Mouse (Mus musculus) limb, embryonic 14.5 days (tissue): Measurements from ENCODE around the gene Yy1. TPM values are rescaled to one million over a fixed set of nuclear protein-coding genes. Genes with fewer than 3 reads are reported as not detected.

ENCODE experiments used
- ATAC-seq: fragments of 200-750 bp; cut with Nextera tagmentation; 2 replicates; pipeline ENCODE4 v1.8.0; 2017; ENCODE audit warnings: low read depth, moderate number of reproducible peaks, moderate TSS enrichment; ENCODE audit not compliant: low FRiP score
- DNase-seq: peaks from one replicate; pipeline ENCODE4 v3.0.0-alpha.2; 2015; ENCODE audit warnings: low spot score
- H3K27ac ChIP-seq: fragments of 300-500 bp; sonication (generic); replicated peaks from 2 replicates; pipeline ENCODE4 v1.5.1; 2014; ENCODE audit warnings: low read depth, mild to moderate bottlenecking, low read length, moderate library complexity, mixed read lengths
- H3K27me3 ChIP-seq: fragments of 300-500 bp; sonication (generic); 2 replicates; pipeline ENCODE4 v1.6.1; 2014; ENCODE audit warnings: low read length, mixed read lengths; ENCODE audit not compliant: control insufficient read depth, insufficient read depth
- H3K36me3 ChIP-seq: fragments of 300-500 bp; sonication (generic); 2 replicates; pipeline ENCODE4 v1.6.1; 2014; ENCODE audit warnings: mild to moderate bottlenecking, low read length, moderate library complexity, mixed read lengths; ENCODE audit not compliant: control insufficient read depth, insufficient read depth
- H3K4me1 ChIP-seq: fragments of 300-500 bp; sonication (generic); 2 replicates; pipeline ENCODE4 v1.6.1; 2014; ENCODE audit warnings: antibody characterized with exemption, low read length, mixed read lengths; ENCODE audit not compliant: control insufficient read depth, insufficient read depth
- H3K4me2 ChIP-seq: fragments of 300-500 bp; sonication (generic); replicated peaks from 2 replicates; pipeline ENCODE4 v1.6.1; 2014; ENCODE audit warnings: low read depth, mild to moderate bottlenecking, low read length, moderate library complexity; ENCODE audit not compliant: severe bottlenecking
- H3K4me3 ChIP-seq: fragments of 300-500 bp; sonication (generic); replicated peaks from 2 replicates; pipeline ENCODE4 v1.5.1; 2014; ENCODE audit warnings: low read length
- H3K9ac ChIP-seq: fragments of 300-500 bp; sonication (generic); 2 replicates; pipeline ENCODE4 v1.6.1; 2014; ENCODE audit warnings: mild to moderate bottlenecking, low read depth, low read length, moderate library complexity; ENCODE audit not compliant: severe bottlenecking
- H3K9me3 ChIP-seq: fragments of 300-500 bp; sonication (generic); 2 replicates; pipeline ENCODE4 v1.6.1; 2016; ENCODE audit warnings: low read length; ENCODE audit not compliant: control insufficient read depth
- POLR2A ChIP-seq: fragments of 200-500 bp; IDR thresholded peaks from 2 replicates; pipeline ENCODE4 v1.8.0; 2012; ENCODE audit warnings: inconsistent platforms, mild to moderate bottlenecking, moderate library complexity, borderline replicate concordance; ENCODE audit not compliant: insufficient read depth, insufficient read length; ENCODE audit errors: extremely low read depth
- WGBS: fragments of 180-500 bp; shearing (Covaris S2); extraction: QIAGEN DNeasy Blood & Tissue Kit; methylation state at CpG from one replicate; pipeline ENCODE4 v1.1.7; 2014; 5-methylcytosine and 5-hydroxymethylcytosine counted together
- polyA plus RNA-seq, 2 experiments: library from polyadenylated mRNA; depleted of rRNA in 1 of 2; stranded (reverse) in 1 of 2; unstranded in 1 of 2; fragments of >200 nt; fragmentation: Nextera tagmentation in 1 of 2; extraction: Ambion mirVana in 1 of 2; gene quantifications; 2 replicates each; pipeline versions ENCODE4 v1.2.1 to v1.2.3; 2012 to 2014

Gene Yy1
- 32.2 and 35.4 TPM in 2 replicates for polyA plus RNA-seq (2012; rRNA removed)
- polyA plus RNA-seq (2014; fragmentation: Nextera tagmentation; extraction: Ambion mirVana), result 22.2 and 24.0 TPM in 2 replicates

- no peaks in the 10 kb centered on the region for H3K27me3 ChIP-seq
- peak within 1 kb of the TSS; percentile 98 for H3K27ac ChIP-seq
- ATAC-seq (peak; percentile 93), DNase-seq (peak; percentile 98)
- H3K4me1 ChIP-seq, result peaks cover 11% of the 10 kb centered on the region
- H3K9ac ChIP-seq, result peak within 1 kb of the TSS; percentile 90
- WGBS, result 1% methylated on average over 30 of the region's 127 CpGs
- TF ChIP-seq POLR2A, result peak; percentile 59; the same call in 1 of the 2 replicates
- H3K4me2 ChIP-seq, result peak within 1 kb of the TSS; percentile 60
- no peaks in the 10 kb centered on the region for H3K9me3 ChIP-seq
- no peaks in the 10 kb centered on the region for H3K36me3 ChIP-seq
- peak within 1 kb of the TSS; percentile 99 for H3K4me3 ChIP-seq
Observed at GRCm38 (mm10) chr12:108792546-108793452, at the start of gene Yy1. TSS of gene Yy1 (plus strand) at chr12:108792973.

GRCm38 (mm10) chr12:108745990-108746389, 46.8 kb upstream of the Yy1 start:
- DNase-seq (no peak), ATAC-seq (no peak)
- H3K27ac ChIP-seq, result no peak overlapping the region
- H3K4me3 ChIP-seq, result no peak overlapping the region
- H3K4me1 ChIP-seq, result no peaks in the 10 kb centered on the region
- H3K9me3 ChIP-seq, result no peaks in the 10 kb centered on the region
- H3K9ac ChIP-seq, result no peak overlapping the region
- TF ChIP-seq POLR2A, result no peak
- no peaks in the 10 kb centered on the region for H3K27me3 ChIP-seq
- H3K36me3 ChIP-seq, result no peaks in the 10 kb centered on the region
- no peak overlapping the region for H3K4me2 ChIP-seq

- ATAC-seq, result no peak
- WGBS, result 74% methylated on average over 6 of the region's 6 CpGs
- Histone ChIP-seq H3K36me3 (no peaks in the 10 kb centered on the region), H3K4me2 (no peak overlapping the region), H3K27me3 (no peaks in the 10 kb centered on the region), H3K4me3 (no peak overlapping the region), H3K9me3 (no peaks in the 10 kb centered on the region), H3K9ac (no peak overlapping the region), H3K4me1 (no peaks in the 10 kb centered on the region), H3K27ac (no peak overlapping the region)
- DNase-seq, result no peak
- no peak for TF ChIP-seq POLR2A
Observed at GRCm38 (mm10) chr12:108749019-108749418, 43.8 kb upstream of the Yy1 start.

GRCm38 (mm10) chr12:108749454-108749853, 43.3 kb upstream of the Yy1 start:
- no peak overlapping the region for H3K27ac ChIP-seq
- no peaks in the 10 kb centered on the region for H3K36me3 ChIP-seq
- no peaks in the 10 kb centered on the region for H3K4me1 ChIP-seq
- H3K4me3 ChIP-seq, result no peak overlapping the region
- H3K4me2 ChIP-seq, result no peak overlapping the region
- H3K9ac ChIP-seq, result no peak overlapping the region
- 79% methylated on average over 9 of the region's 9 CpGs for WGBS
- DNase-seq (no peak), ATAC-seq (no peak)
- no peak for TF ChIP-seq POLR2A
- H3K9me3 ChIP-seq, result no peaks in the 10 kb centered on the region
- H3K27me3 ChIP-seq, result no peaks in the 10 kb centered on the region

- ATAC-seq, result no peak
- no peaks in the 10 kb centered on the region for H3K36me3 ChIP-seq
Observed at GRCm38 (mm10) chr12:108750226-108750625, 42.5 kb upstream of the Yy1 start.

More at GRCm38 (mm10) chr12:108750226-108750625, 42.5 kb upstream of the Yy1 start:
- H3K4me3 ChIP-seq, result no peak overlapping the region
- no peak overlapping the region for H3K9ac ChIP-seq
- no peak for TF ChIP-seq POLR2A
- no peak for DNase-seq
- no peaks in the 10 kb centered on the region for H3K27me3 ChIP-seq
- WGBS, result 66% methylated on average over 3 of the region's 3 CpGs
- no peak overlapping the region for H3K27ac ChIP-seq
- no peaks in the 10 kb centered on the region for H3K9me3 ChIP-seq
- no peak overlapping the region for H3K4me2 ChIP-seq
- H3K4me1 ChIP-seq, result no peaks in the 10 kb centered on the region
